Mouse (Mus musculus) adrenal gland, postnatal 4 days (tissue): ENCODE data around the gene Sbno1. TPM values are rescaled to one million over a fixed set of nuclear protein-coding genes. Genes with fewer than 3 reads are reported as not detected.
A peak's percentile ranks its signal among the peaks of the same experiment; 100 is the strongest.
"Not testable (repeated sequence)": the region's sequence is repeated elsewhere in the genome, so short reads cannot be mapped to it uniquely, and the experiment has no call there.

Source experiments
- DNase-seq, 2 experiments: peaks; one replicate each; pipeline ENCODE4 v3.0.0; 2021 to 2022; ENCODE audit warnings: low spot score in 2 of 2, mixed read lengths in 2 of 2
- microRNA-seq: library from miRNA; unstranded; fragments of <30 nt; microRNA quantifications from one replicate; pipeline ENCODE4 v1.2.0, GENCODE M21; 2021
- total RNA-seq, 2 experiments: library from RNA; stranded (reverse); gene quantifications; 2 replicates each; pipeline ENCODE4 v1.2.3; 2021

The Sbno1 gene
- total RNA-seq, 2 experiments from 2014 or later = 90.4 to 102 TPM

DNA sequence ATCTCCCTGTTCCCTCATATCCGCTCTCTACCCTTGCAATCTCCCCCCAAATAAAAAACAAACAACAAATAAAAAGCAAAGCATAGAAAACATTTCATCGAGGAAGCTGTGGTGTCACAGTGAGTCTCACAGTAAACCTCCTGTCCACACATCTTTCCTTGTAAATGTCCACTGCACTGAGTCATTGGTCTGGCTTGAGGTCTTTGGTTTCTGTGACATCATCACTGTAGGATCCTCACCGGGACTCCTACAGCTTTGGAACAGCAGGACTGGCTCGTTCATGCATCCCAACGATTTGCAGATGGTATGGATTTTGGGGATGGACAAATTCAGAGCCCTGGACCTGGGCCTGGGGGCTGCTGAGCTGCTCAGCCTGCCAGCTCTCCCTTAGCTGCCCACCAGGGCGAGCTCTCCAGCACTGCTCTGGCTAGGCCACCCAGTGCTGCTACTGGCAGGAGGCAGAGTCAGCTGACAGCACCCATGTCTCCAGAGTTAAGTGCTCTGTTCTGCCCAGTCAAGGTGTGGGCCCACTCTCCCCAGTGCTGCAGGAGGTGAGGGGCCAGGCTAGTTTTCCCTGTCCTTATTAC, 84.0 kb downstream of the Sbno1 start:
- not testable (repeated sequence) for DNase-seq

DNA sequence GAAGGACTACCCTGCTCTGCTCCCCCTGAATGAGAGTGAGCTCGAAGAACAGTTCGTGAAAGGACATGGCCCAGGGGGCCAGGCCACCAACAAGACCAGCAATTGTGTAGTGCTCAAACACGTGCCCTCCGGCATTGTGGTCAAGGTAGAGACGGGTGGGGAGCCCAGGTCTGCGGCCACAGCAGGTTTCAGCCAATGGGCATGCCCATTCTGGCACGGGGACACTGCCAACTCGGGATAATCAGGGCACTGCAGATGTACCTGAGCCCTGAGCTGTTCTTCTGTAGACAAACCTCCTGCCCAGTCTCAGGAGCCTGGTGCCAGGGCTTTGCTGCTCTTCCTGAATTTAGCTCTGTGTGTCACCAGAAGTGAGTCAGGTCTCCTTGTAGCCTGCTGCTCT, 87.0 kb downstream of the Sbno1 start:
- no peak for DNase-seq

DNA sequence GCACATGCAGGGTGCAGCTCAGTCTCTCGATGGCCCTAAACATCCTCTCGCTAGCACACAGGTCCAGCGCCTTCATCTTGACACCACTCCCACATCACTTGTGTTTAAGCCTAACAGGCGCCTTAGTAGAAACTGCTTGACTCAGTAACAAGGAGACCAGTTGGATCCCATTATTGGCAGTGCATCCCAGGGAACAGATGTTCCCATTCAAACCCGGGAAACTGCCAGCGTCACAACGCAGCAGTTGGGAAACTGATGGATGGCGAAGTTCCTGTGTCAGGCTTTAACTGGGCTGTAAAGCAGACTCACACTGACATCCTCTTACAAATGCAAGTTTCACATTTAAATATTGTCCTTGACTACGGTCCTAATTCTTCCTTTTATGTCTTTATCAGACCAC, 87.9 kb downstream of the Sbno1 start:
- DNase-seq = no peak

DNA sequence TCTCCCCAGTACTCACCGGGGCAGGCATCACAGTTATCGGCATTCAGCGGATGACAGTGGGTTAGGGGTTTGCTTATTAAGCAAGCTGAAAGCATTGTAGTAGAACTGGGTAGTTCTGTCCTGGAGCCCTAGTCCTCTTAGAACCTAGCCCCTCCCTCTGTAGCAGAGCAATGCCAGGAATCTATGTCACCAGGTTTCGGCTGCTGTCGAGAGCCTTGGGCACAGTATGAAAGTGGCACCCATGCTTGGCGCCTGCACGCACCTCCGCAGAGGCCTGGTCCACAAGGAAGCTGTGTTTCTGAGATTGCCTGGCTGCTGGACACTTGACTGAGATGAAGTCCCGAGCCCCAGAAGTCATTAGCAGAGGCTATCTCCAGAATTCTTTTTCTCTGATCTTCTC, 88.7 kb downstream of the Sbno1 start:
- DNase-seq = no peak

DNA sequence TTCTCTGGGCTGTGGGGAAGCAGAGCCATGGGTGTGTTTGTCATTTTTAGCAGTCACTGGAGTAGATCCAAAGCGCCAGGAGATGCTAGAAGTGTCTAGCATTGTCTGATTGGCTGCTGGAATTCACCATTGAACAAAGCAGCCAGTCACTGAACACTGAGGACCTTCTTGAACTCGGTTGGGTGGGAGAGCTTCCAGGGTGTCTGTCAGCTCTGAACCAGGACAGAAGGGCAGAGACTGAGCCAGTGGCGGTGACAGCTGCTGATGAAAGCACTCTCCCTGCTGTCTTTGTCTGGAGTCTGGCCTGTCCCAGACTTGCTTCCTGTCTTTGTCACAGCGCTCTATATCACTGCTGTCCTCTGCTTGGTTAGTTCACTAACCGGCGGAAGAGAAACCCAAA, 91.4 kb downstream of the Sbno1 start:
- DNase-seq = no peak

DNA sequence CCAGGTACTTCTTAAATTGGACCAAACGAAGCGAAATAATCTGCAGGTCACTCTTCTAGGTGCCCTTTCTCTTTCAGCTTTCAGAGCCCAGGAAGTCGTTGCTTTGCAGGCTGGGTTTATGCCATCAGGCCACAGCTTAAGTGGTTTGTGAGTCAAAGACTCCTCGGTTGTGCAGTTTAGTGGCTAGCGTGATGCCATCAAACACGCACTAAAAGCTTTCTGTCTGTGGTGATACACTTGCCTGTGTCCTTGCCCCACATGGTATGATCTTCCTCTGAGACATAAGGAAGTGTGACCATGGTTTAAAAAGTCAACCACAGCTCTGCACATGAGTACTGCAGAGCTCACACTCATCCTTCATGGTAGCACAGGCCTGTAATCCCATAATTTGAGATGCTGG, 95.7 kb downstream of the Sbno1 start:
- no peak for DNase-seq

DNA sequence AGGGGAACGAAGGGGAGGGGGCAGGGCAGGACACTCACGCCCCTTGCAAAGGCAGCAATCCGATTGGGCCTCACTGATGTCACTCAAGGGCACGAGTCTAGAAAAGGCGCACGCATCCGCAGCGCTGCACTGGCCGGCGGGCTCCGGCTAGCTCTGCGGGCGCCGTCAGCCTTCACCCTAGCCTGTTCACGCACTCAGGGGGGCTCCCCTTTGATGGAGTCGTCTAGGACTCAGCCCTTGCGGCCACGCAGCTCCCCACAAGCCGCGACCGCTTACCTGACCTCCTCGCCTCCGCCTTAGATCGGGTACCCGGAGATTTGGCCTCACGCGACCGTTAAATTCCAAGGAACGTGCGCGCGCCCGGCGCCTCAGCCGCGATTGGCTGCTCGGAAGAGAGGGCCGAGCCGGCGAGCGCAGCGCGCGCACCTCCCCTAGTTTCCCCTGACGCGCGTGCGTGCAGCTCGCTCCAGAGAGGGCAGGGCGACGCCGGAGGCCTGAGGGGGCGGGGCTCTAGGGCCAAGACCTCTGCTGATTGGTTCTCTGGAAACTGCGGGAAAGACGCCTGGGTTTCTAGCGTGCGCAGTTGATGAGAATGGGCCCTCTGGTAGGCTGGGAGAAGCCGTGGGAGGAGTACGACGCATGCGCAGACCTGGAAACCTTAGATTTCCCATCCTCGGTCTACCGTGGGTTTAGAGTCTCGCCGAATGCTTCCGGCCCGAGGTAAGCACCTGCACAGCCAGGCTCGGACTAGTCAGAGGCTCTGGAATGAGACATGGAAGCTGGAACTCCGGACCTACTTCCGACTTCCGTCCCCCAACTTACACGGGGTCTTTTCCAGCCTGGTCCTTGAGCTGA, 98.1 kb downstream of the Sbno1 start, which contains the start of the genes Mphosph9 and 2810006K23Rik:
TSS of gene Mphosph9 (minus strand) at position 463 of the 855 bp plus-strand sequence.
TSS of gene 2810006K23Rik (plus strand) at position 580 of the 855 bp plus-strand sequence.
- peak; percentile 96 to 99 for DNase-seq

DNA sequence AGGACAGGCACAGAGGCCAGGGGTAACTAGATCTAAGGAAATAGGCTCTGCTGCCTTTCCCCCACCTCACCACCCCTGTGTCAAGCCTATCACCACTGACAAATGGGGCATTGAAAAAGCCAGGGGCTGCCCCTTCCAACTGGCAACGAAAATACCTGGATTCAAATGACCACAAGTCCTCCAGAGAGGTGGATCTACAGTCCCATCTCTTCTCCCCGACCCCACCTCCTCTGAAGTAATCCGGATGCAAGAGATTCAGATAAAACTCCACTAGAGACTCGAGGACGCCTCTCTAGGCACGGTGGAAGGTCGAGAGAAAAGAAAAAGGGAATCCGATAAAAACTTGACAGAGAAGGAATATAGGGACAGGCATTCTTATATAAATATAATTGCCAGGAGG, 99.0 kb downstream of the Sbno1 start:
- no peak for DNase-seq

Small RNAs within 50 kb of the gene (microRNA-seq; reads per million reads assigned to microRNA genes)
- 1.1 reads per million for gene Gm27486

Other genes starting within 250 kb of the Sbno1 start
- 10 to 100 TPM; 51.2 to 56.3 TPM for gene Pitpnm2, start 176.2 kb downstream of the Sbno1 start, total RNA-seq
- 10 to 100 TPM; 10.4 to 11.7 TPM for gene Mphosph9, start 98.0 kb downstream of the Sbno1 start, total RNA-seq
- 10 to 100 TPM; 12.0 to 12.6 TPM for gene 2810006K23Rik, start 97.9 kb downstream of the Sbno1 start, total RNA-seq
- 100 to 1,000 TPM; 191 to 204 TPM for gene Cdk2ap1, start 62.9 kb downstream of the Sbno1 start, total RNA-seq
- 100 to 1,000 TPM in 1 of 2 experiments, 10 to 100 TPM in 1; 97.9 to 105 TPM for gene Kmt5a, start 13.9 kb upstream of the Sbno1 start, total RNA-seq
- gene Rilpl2, start 52.4 kb upstream of the Sbno1 start, total RNA-seq = 10 to 100 TPM; 27.3 to 31.4 TPM
- gene Snrnp35, start 57.1 kb upstream of the Sbno1 start, total RNA-seq = 10 to 100 TPM; 17.6 to 22.7 TPM
- 10 to 100 TPM; 23.0 TPM for gene Rilpl1, start 105.4 kb upstream of the Sbno1 start, total RNA-seq
- 100 to 1,000 TPM; 199 to 213 TPM for gene Tmed2, start 114.7 kb upstream of the Sbno1 start, total RNA-seq
- 10 to 100 TPM; 16.1 to 16.8 TPM for gene Ddx55, start 126.9 kb upstream of the Sbno1 start, total RNA-seq
- 10 to 100 TPM; 54.2 to 58.5 TPM for gene Eif2b1, start 153.1 kb upstream of the Sbno1 start, total RNA-seq
- 10 to 100 TPM; 43.2 to 45.5 TPM for gene Gtf2h3, start 153.1 kb upstream of the Sbno1 start, total RNA-seq
- gene Atp6v0a2, start 202.6 kb upstream of the Sbno1 start, total RNA-seq = 10 to 100 TPM; 48.8 to 49.0 TPM